Mouse (Mus musculus) R1 (cell line): ENCODE results near the gene Camk1d.
A peak's percentile ranks its signal among the peaks of the same experiment; 100 is the strongest.

Experiments used
- DNase-seq: peaks from one replicate; pipeline ENCODE4 v3.0.0-alpha.2; 2018; ENCODE audit warnings: low read depth, low spot score

Camk1d gene

DNA sequence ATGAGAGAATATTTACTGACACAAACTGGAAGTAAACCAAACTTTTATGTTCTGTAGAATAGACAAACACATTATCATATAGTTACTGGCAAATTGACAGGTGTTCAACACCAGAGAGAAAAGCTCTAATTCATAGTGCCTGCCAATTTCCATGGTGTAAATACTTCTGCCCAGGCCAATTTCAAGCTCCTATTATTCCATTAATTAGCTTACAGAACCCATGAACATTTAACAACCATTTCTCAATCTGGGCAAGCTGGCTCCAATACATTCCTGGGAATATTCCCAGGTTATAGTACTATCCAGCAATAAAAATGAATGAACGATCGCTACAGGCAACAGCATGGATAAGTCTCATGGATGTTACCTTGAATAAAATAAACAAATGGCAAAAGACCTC lies 452.0 kb downstream of the Camk1d start:
- DNase-seq: no peak

DNA sequence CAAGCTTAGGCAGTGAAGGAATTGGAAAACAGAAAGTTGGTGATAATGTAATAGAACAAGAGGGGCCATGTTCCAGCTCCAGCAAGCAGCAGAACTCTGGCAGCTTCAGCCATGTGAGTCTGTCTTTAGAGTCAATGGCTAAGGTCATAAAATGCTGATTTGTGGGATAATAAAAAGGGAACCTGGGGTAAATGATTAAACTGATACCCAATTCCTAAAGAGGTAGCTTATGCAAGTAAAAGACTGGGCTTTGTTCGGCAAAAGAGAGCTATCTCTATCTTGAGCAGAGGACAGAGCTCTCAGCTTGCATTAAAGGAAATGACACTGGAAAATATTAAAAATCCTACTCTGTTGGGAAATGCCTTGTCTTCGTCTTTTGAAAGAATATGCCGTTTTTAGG lies 456.1 kb downstream of the Camk1d start:
- DNase-seq: no peak

DNA sequence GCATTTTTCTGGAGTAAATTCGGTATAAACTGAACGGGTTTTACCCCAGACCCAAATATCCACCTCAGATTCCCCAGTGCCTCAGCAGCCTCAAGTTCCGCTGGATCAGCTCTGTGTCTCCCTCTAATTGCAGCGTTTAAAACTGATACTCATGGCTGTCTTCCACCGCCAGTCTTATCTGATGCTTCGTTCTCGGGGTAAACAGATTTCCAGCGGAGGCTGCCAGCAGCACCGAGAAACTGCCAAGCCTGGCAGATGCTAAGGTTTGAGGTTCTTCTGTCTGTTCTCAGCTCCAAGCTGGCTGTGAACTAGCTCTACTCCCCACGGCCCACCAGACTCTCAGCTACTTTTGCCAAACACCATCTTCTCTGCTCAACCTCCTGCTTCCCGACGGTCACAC lies 464.3 kb downstream of the Camk1d start:
- DNase-seq: peak; percentile 30

DNA sequence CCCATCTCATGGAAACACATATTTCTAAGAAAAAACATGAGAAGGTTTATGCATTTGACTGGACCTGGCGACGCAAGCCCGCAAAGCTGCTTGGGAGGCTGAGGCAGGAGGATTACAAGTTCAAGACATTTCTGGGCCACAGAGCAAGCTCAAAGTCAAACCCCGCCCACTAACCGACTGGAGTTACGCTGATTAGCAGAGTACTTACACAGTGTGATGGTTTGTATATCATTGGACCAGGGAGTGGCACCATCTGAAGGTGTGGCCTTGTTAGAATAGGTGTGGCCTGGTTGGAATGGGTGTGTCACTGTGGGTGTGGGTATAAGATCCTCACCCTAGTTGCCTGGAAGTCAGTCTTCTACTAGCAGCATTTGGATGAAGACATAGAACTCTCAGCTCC lies 465.1 kb downstream of the Camk1d start:
- peak; percentile 91 for DNase-seq
